Mouse (Mus musculus) kidney, adult 11 months (tissue): Measurements from ENCODE around the gene Cd40.

Experiments used
- DNase-seq: peaks from one replicate; pipeline ENCODE4 v3.0.0; 2022

Gene Cd40

GRCm38 (mm10) chr2:165059961-165060360, 4.5 kb downstream of the Cd40 start:
- DNase-seq: no peak

GRCm38 (mm10) chr2:165061638-165062433, 6.4 kb downstream of the Cd40 start:
- no peak for DNase-seq

GRCm38 (mm10) chr2:165064489-165064888, 9.1 kb downstream of the Cd40 start:
- DNase-seq: no peak

GRCm38 (mm10) chr2:165068806-165069205, 13.4 kb downstream of the Cd40 start:
- DNase-seq: no peak

GRCm38 (mm10) chr2:165070096-165070816, 14.8 kb downstream of the Cd40 start:
- peak; percentile 31 for DNase-seq

GRCm38 (mm10) chr2:165073381-165073781, 18.0 kb downstream of the Cd40 start:
- DNase-seq: no peak

- no peak for DNase-seq
Observed at GRCm38 (mm10) chr2:165074081-165074884, 18.9 kb downstream of the Cd40 start.

GRCm38 (mm10) chr2:165074937-165075336, 19.5 kb downstream of the Cd40 start:
- peak; percentile 64 for DNase-seq

GRCm38 (mm10) chr2:165077055-165077454, 21.6 kb downstream of the Cd40 start:
- DNase-seq: no peak

- DNase-seq: no peak
Observed at GRCm38 (mm10) chr2:165078045-165078444, 22.6 kb downstream of the Cd40 start.

- DNase-seq: no peak
Observed at GRCm38 (mm10) chr2:165078605-165079004, 23.2 kb downstream of the Cd40 start.

GRCm38 (mm10) chr2:165080657-165081056, 25.2 kb downstream of the Cd40 start:
- DNase-seq: no peak

- DNase-seq: no peak
Observed at GRCm38 (mm10) chr2:165081257-165081656, 25.8 kb downstream of the Cd40 start.

GRCm38 (mm10) chr2:165086634-165087033, 31.2 kb downstream of the Cd40 start:
- DNase-seq: no peak

- DNase-seq: no peak
Observed at GRCm38 (mm10) chr2:165089470-165089869, 34.0 kb downstream of the Cd40 start.

- DNase-seq: no peak
Observed at GRCm38 (mm10) chr2:165090650-165091049, 35.2 kb downstream of the Cd40 start, which contains the start of gene 1700025C18Rik. Gene 1700025C18Rik, minus strand, starts transcription at chr2:165090750.

GRCm38 (mm10) chr2:165091433-165091965, 36.1 kb downstream of the Cd40 start:
- DNase-seq: no peak

GRCm38 (mm10) chr2:165092393-165092792, 37.0 kb downstream of the Cd40 start:
- DNase-seq: no peak

GRCm38 (mm10) chr2:165096367-165096766, 40.9 kb downstream of the Cd40 start:
- no peak for DNase-seq

- DNase-seq: peak; percentile 74
Observed at GRCm38 (mm10) chr2:165098861-165099260, 43.4 kb downstream of the Cd40 start.

GRCm38 (mm10) chr2:165100749-165101148, 45.3 kb downstream of the Cd40 start:
- DNase-seq: no peak

- no peak for DNase-seq
Observed at GRCm38 (mm10) chr2:165102920-165103319, 47.5 kb downstream of the Cd40 start.

- DNase-seq: no peak
Observed at GRCm38 (mm10) chr2:165105513-165106079, 50.2 kb downstream of the Cd40 start.
